Mouse (Mus musculus): ENCODE measurements around the gene Crxos. TPM values are rescaled to one million over a fixed set of nuclear protein-coding genes. Genes with fewer than 3 reads are reported as not detected.

The Crxos gene
- polyA plus RNA-seq (2012; fragmentation: generic; extraction: Trizol), result not detected
- long read RNA-seq, experiment 1, result 0 reads
- long read RNA-seq, experiment 2, result 0 reads

DNA sequence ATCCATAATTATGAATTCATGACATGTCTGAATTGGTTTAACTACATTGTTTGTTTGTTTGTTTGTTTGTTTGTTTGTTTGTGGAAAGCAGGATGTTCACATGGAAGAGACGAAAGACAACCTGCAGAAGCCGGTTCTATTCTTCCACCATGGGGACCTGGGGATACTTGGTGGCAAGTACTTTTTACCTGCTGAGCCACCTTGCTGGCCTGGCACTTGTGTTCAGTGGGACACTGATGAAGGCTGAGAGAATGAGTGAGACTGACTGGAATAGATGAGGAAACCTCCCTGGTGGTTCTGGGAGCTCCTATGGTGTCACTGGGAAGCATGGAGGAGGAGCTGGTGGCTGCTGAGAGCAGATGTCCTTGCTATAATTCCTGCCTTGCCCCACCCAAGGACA lies at the start of gene Crxos:
TSS of gene Crxos (plus strand) at position 301 of the 400 bp plus-strand sequence.
- no peak within 1 kb of the TSS for H3ac ChIP-seq (ENCODE audit: control insufficient read depth, insufficient read length, low read depth)
- TF ChIP-seq FOSL1 (IDR thresholded peaks at IDR 0.05; ENCODE audit: insufficient read depth, low read length, poor library complexity, severe bottlenecking), result no peak
- no peak for TF ChIP-seq CTCF (IDR thresholded peaks at IDR 0.05; ENCODE audit: control insufficient read depth, insufficient read depth, insufficient read length)
- TF ChIP-seq MAX (IDR thresholded peaks at IDR 0.05), result no peak
- no peak for TF ChIP-seq MYOG (IDR thresholded peaks at IDR 0.05; ENCODE audit: control insufficient read depth, extremely low read depth, insufficient read length)
- TF ChIP-seq MYOD1 (IDR thresholded peaks at IDR 0.05; ENCODE audit: control insufficient read depth, insufficient read length, low read depth), result no peak
- no peak for TF ChIP-seq CEBPB (IDR thresholded peaks at IDR 0.05; ENCODE audit: low read depth)
- TF ChIP-seq USF1 (IDR thresholded peaks at IDR 0.05; ENCODE audit: low read depth), result no peak
- no peaks in the 10 kb centered on the region for H3K79me3 ChIP-seq (ENCODE audit: low read depth)
- no peak within 1 kb of the TSS for H3K4me3 ChIP-seq (ENCODE audit: insufficient read depth, poor library complexity, severe bottlenecking)
- no peaks in the 10 kb centered on the region for H3K36me3 ChIP-seq (ENCODE audit: control insufficient read depth, insufficient read depth)
- H3K79me2 ChIP-seq (ENCODE audit: control insufficient read depth, insufficient read depth), result no peaks in the 10 kb centered on the region
- no peaks in the 10 kb centered on the region for H3K27me3 ChIP-seq (ENCODE audit: control insufficient read depth, insufficient read depth, insufficient read length)

DNA sequence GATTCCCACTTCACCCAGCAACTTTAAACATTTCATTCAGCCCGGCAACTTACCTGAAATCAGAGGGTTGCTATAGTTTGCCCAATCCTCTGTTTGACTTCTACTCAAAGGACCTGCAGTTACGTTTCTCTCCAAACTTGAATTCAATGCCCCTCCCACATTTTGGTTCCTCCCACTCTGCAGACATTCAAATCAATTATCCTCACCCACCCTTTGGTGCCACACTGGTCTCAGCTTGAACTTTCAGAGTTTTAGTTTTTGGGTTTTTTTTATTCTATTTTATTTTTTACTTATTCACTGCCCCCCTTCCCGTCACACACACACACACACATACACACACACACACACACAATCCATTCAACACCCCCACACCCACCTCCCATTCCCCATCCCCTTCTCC lies 42.8 kb upstream of the Crxos start, which contains the start of gene Obox6:
TSS of gene Obox6 (minus strand) at position 101 of the 400 bp plus-strand sequence.
- Histone ChIP-seq H3K27me3 (ENCODE audit: control insufficient read depth, insufficient read depth, insufficient read length) (no peaks in the 10 kb centered on the region), H3K36me3 (ENCODE audit: control insufficient read depth, insufficient read depth) (no peaks in the 10 kb centered on the region), H3K79me2 (ENCODE audit: control insufficient read depth, insufficient read depth) (no peaks in the 10 kb centered on the region), H3K4me3 (ENCODE audit: insufficient read depth, poor library complexity, severe bottlenecking) (no peak within 1 kb of the TSS), H3K79me3 (ENCODE audit: low read depth) (no peaks in the 10 kb centered on the region), H3ac (ENCODE audit: control insufficient read depth, insufficient read length, low read depth) (no peak within 1 kb of the TSS)
- TF ChIP-seq MAX (IDR thresholded peaks at IDR 0.05), result no peak
- no peak for TF ChIP-seq CEBPB (IDR thresholded peaks at IDR 0.05; ENCODE audit: low read depth)
- TF ChIP-seq USF1 (IDR thresholded peaks at IDR 0.05; ENCODE audit: low read depth), result no peak
- TF ChIP-seq MYOD1 (IDR thresholded peaks at IDR 0.05; ENCODE audit: control insufficient read depth, insufficient read length, low read depth), result no peak
- TF ChIP-seq CTCF (IDR thresholded peaks at IDR 0.05; ENCODE audit: control insufficient read depth, insufficient read depth, insufficient read length), result no peak

DNA sequence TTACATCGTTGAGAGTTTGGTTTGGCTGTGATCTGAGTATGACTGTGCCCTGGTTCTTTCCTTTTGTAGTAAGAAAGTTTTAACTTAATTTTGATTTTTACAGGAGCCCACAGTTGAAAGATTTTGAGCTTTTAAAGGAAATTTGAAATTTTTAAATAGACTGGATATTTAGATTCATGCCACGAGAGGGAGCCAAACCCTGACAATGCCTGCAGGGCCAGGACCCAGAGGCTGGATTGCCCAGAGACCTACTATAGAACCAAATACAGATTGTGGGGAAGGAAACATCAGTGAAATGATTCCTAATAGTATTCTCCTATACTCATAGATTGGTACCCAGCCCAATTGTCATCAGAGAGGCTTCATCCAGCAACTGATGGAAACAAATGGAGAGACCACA lies 22.8 kb upstream of the Crxos start:
- Histone ChIP-seq H3ac (ENCODE audit: control insufficient read depth, insufficient read length, low read depth) (no peak overlapping the region), H3K27me3 (ENCODE audit: control insufficient read depth, insufficient read depth, insufficient read length) (no peaks in the 10 kb centered on the region), H3K36me3 (ENCODE audit: control insufficient read depth, insufficient read depth) (no peaks in the 10 kb centered on the region), H3K79me3 (ENCODE audit: low read depth) (no peaks in the 10 kb centered on the region), H3K4me3 (ENCODE audit: insufficient read depth, poor library complexity, severe bottlenecking) (no peak overlapping the region), H3K79me2 (ENCODE audit: control insufficient read depth, insufficient read depth) (no peaks in the 10 kb centered on the region)
- TF ChIP-seq CEBPB (IDR thresholded peaks at IDR 0.05; ENCODE audit: low read depth), result no peak
- no peak for TF ChIP-seq MYOG (IDR thresholded peaks at IDR 0.05; ENCODE audit: control insufficient read depth, extremely low read depth, insufficient read length)
- no peak for TF ChIP-seq CTCF (IDR thresholded peaks at IDR 0.05; ENCODE audit: control insufficient read depth, insufficient read depth, insufficient read length)
- TF ChIP-seq MYOD1 (IDR thresholded peaks at IDR 0.05; ENCODE audit: control insufficient read depth, insufficient read length, low read depth), result no peak
- TF ChIP-seq USF1 (IDR thresholded peaks at IDR 0.05; ENCODE audit: low read depth), result no peak
- no peak for TF ChIP-seq FOSL1 (IDR thresholded peaks at IDR 0.05; ENCODE audit: insufficient read depth, low read length, poor library complexity, severe bottlenecking)
- no peak for TF ChIP-seq MAX (IDR thresholded peaks at IDR 0.05)

DNA sequence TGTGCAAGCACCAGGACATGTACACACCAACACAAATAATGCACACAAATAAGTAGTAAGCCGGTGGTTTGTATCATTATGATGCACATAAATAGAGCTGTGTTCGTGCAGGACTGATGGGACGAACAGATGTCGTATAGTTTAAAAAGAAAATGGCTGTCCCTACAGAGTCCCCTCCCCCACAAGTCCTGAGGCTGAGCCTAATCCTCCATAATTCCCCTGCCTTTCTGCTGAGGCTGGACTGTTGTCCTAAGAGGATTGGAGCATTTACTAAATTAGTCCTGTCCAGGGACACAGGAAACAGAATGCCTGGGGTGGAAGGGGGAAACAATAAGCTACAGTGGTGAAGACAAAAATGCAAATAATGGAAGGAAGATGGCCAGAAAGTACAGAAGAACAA lies 18.3 kb upstream of the Crxos start:
- H3K4me3 ChIP-seq (ENCODE audit: insufficient read depth, poor library complexity, severe bottlenecking), result no peak overlapping the region
- TF ChIP-seq FOSL1 (IDR thresholded peaks at IDR 0.05; ENCODE audit: insufficient read depth, low read length, poor library complexity, severe bottlenecking), result no peak
- TF ChIP-seq MYOD1 (IDR thresholded peaks at IDR 0.05; ENCODE audit: control insufficient read depth, insufficient read length, low read depth), result no peak
- TF ChIP-seq CEBPB (IDR thresholded peaks at IDR 0.05; ENCODE audit: low read depth), result no peak
- TF ChIP-seq MYOG (IDR thresholded peaks at IDR 0.05; ENCODE audit: control insufficient read depth, extremely low read depth, insufficient read length), result no peak
- no peak for TF ChIP-seq CTCF (IDR thresholded peaks at IDR 0.05; ENCODE audit: control insufficient read depth, insufficient read depth, insufficient read length)
- TF ChIP-seq MAX (IDR thresholded peaks at IDR 0.05), result no peak
- no peak for TF ChIP-seq USF1 (IDR thresholded peaks at IDR 0.05; ENCODE audit: low read depth)
- H3K36me3 ChIP-seq (ENCODE audit: control insufficient read depth, insufficient read depth), result no peaks in the 10 kb centered on the region
- no peak overlapping the region for H3ac ChIP-seq (ENCODE audit: control insufficient read depth, insufficient read length, low read depth)
- no peaks in the 10 kb centered on the region for H3K27me3 ChIP-seq (ENCODE audit: control insufficient read depth, insufficient read depth, insufficient read length)
- no peaks in the 10 kb centered on the region for H3K79me2 ChIP-seq (ENCODE audit: control insufficient read depth, insufficient read depth)
- no peaks in the 10 kb centered on the region for H3K79me3 ChIP-seq (ENCODE audit: low read depth)

DNA sequence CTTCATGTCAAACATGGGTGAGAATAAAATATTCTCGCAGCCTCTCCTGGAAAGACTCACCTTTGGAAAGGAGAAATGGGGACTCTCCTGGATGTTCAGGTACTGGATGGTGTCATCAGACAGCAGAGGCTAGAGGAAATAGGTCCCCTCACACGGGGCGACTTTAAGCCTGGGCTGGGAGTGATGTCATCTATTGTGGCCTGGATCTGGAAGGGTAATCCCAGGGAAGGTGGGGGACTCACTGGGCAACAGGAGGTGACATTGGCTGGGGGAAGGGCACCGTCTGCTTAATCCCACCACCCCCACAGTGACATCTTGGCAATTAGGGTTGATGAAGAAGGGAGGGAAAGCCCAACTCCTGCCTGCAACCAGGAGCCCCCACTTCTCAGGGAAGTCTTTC lies 2.7 kb upstream of the Crxos start, which contains the start of gene Crx:
TSS of gene Crx (minus strand) at position 213 of the 400 bp plus-strand sequence.
- Histone ChIP-seq H3K4me3 (ENCODE audit: insufficient read depth, poor library complexity, severe bottlenecking) (no peak within 1 kb of the TSS), H3K27me3 (ENCODE audit: control insufficient read depth, insufficient read depth, insufficient read length) (peaks cover 7% of the 10 kb centered on the region), H3K79me2 (ENCODE audit: control insufficient read depth, insufficient read depth) (no peaks in the 10 kb centered on the region), H3K79me3 (ENCODE audit: low read depth) (no peaks in the 10 kb centered on the region), H3ac (ENCODE audit: control insufficient read depth, insufficient read length, low read depth) (no peak within 1 kb of the TSS), H3K36me3 (ENCODE audit: control insufficient read depth, insufficient read depth) (no peaks in the 10 kb centered on the region)
- TF ChIP-seq CEBPB (IDR thresholded peaks at IDR 0.05; ENCODE audit: low read depth) (no peak), MAX (IDR thresholded peaks at IDR 0.05) (no peak), FOSL1 (IDR thresholded peaks at IDR 0.05; ENCODE audit: insufficient read depth, low read length, poor library complexity, severe bottlenecking) (no peak), MYOG (IDR thresholded peaks at IDR 0.05; ENCODE audit: control insufficient read depth, extremely low read depth, insufficient read length) (no peak), USF1 (IDR thresholded peaks at IDR 0.05; ENCODE audit: low read depth) (no peak), MYOD1 (IDR thresholded peaks at IDR 0.05; ENCODE audit: control insufficient read depth, insufficient read length, low read depth) (no peak), CTCF (IDR thresholded peaks at IDR 0.05; ENCODE audit: control insufficient read depth, insufficient read depth, insufficient read length) (no peak)

DNA sequence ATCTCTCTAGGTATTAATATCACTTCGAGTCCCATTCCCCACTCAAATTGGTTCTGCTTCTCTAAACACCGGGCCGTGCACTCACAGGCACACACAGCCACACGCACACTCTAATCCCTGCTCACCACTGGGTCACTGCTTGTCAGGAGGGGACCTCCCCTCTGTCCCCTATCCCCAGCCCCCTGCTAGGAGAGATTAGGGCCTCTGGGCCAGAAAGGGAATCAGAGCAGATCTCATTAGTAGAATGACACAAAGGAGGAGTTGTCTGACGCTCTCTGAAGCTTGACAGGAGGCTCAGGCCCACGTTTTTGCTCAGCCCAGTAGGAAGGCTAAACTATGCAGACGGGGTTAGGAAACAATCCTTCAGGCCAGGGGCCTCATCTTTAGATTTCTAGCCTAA lies 1.0 kb upstream of the Crxos start:
- H3K27me3 ChIP-seq (ENCODE audit: control insufficient read depth, insufficient read depth, insufficient read length), result no peaks in the 10 kb centered on the region
- no peak for TF ChIP-seq CEBPB (IDR thresholded peaks at IDR 0.05; ENCODE audit: low read depth)
- TF ChIP-seq USF1 (IDR thresholded peaks at IDR 0.05; ENCODE audit: low read depth), result no peak
- TF ChIP-seq MAX (IDR thresholded peaks at IDR 0.05), result no peak
- TF ChIP-seq FOSL1 (IDR thresholded peaks at IDR 0.05; ENCODE audit: insufficient read depth, low read length, poor library complexity, severe bottlenecking), result no peak
- no peak for TF ChIP-seq MYOD1 (IDR thresholded peaks at IDR 0.05; ENCODE audit: control insufficient read depth, insufficient read length, low read depth)
- TF ChIP-seq CTCF (IDR thresholded peaks at IDR 0.05; ENCODE audit: control insufficient read depth, insufficient read depth, insufficient read length), result no peak
- no peak for TF ChIP-seq MYOG (IDR thresholded peaks at IDR 0.05; ENCODE audit: control insufficient read depth, extremely low read depth, insufficient read length)
- no peak overlapping the region for H3K4me3 ChIP-seq (ENCODE audit: insufficient read depth, poor library complexity, severe bottlenecking)
- H3K36me3 ChIP-seq (ENCODE audit: control insufficient read depth, insufficient read depth), result no peaks in the 10 kb centered on the region
- no peak overlapping the region for H3ac ChIP-seq (ENCODE audit: control insufficient read depth, insufficient read length, low read depth)
- no peaks in the 10 kb centered on the region for H3K79me3 ChIP-seq (ENCODE audit: low read depth)
- no peaks in the 10 kb centered on the region for H3K79me2 ChIP-seq (ENCODE audit: control insufficient read depth, insufficient read depth)

All from C2C12 (cell line).